Mouse (Mus musculus): ENCODE results near the gene Psenen.
A peak's percentile ranks its signal among the peaks of the same experiment; 100 is the strongest.

Psenen gene

DNA sequence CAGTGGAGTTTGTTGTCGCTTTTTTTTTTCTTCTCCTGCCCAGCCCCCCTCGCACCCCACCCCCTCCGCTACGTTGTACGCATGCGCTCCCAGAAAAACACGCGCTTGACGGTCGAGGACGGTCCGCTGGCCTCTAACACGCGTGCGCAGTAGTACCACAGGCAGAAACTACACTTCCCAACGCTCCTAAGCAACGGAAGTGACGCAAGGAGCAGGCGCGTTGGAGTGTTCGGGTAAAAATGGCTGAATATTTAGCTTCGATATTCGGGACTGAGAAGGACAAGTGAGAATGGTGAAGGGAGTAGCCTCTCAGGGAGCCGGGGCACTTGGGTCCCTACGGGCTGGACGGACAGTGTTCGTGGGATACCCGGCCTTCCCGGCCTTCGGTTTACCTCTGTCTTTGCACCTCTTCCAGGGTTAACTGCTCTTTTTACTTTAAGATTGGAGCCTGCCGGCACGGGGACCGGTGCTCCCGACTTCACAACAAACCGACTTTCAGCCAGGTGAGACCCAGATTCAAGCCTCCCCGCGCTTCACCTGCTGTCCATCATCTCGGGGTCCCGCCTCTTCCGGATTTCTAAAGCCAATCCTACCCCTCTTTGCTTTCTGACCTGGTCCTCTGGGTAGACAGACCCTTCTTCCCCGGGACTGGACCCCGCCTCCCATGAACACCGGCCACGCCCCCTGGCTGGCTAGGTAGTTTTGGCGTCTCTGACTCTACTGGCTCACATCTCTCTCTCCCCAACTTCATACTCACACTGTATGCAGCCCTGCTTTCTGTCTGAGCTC lies at the start of gene Psenen, which contains the start of the genes U2af1l4 and Gm49396:
Gene Psenen (minus strand): TSS at position 511 of the 789 bp plus-strand sequence.
Gene U2af1l4 (plus strand): TSS at position 185 of the 789 bp plus-strand sequence.
Gene Gm49396 (plus strand): TSS at position 228 of the 789 bp plus-strand sequence.
- DNase-seq = peak; percentile 94

DNA sequence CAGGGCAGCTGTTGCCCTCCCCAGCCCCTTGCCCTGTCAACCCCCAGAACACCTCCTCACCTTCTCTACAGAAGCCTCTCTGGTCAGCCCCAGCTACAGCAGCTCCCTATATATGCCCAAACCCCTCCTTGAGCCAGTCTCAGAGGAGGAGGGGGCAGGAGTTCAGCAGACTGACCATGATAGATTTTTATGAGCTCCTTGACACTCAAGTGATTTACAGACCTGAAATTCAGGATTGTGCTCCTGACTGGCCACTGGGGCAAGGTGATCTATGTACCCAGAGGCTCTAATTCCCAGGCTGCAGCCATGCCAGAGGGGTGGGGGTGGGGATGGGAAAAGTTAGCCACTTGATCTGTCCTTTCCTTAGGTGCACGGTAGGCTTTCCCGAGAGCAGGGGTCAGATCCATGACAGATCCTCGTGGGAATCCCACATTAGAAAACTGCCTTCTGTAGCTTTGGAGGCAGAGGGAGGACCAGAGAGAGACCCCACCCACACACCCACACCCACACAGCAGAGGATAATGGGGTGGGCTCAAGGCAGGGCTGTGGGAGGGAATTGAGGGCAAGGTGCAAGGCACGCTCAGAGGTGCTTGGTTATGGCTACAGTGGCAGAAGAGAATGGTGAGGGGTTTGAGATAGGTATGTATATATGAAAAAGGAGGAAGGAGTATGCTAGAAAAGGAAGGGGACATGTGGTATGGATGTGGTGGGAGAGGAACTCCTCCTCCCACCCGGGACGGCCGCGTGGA lies 49.4 kb upstream of the Psenen start, which contains the start of gene Upk1a:
Gene Upk1a (minus strand): TSS at position 194 of the 749 bp plus-strand sequence.
- no peak for DNase-seq

DNA sequence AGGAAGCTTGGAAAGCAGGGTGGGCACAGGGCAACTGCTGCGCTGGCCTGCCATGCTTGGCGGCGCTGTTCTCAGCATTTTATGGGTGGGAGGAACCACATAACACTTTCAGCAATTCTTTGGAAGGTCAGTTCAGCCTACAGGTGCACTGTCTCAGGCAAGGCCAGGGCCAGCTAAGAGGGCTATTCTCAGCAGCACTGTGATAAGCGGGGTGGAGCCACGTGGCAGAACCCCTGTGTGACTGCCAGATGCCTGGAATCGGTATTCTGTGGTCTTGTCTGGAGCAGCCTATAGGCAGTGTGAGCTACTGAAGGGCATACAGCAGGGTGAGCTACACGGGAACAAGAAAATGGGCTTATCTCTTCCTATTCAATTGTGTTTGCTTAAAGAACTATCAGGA lies 46.6 kb upstream of the Psenen start:
- DNase-seq = no peak

DNA sequence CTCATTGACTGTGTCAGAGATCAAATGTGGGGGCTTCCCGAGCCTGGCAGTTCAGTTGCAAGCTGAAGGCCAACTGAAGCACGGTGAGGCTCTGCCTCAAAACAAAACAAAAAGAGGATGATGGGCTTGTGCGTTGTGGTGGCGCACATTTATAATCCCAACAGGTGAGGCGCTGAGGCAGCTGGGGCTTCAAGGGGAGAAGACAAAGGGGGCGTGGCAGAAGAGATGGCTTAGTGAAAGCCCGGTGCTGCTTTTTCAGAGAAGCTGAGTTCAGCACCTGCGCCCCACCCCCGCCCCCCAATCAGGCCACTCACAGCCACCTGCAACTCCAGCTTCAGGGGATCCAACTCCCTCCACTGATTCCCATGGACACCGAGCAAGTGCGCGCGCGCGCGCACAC lies 45.0 kb upstream of the Psenen start:
- no peak for DNase-seq

DNA sequence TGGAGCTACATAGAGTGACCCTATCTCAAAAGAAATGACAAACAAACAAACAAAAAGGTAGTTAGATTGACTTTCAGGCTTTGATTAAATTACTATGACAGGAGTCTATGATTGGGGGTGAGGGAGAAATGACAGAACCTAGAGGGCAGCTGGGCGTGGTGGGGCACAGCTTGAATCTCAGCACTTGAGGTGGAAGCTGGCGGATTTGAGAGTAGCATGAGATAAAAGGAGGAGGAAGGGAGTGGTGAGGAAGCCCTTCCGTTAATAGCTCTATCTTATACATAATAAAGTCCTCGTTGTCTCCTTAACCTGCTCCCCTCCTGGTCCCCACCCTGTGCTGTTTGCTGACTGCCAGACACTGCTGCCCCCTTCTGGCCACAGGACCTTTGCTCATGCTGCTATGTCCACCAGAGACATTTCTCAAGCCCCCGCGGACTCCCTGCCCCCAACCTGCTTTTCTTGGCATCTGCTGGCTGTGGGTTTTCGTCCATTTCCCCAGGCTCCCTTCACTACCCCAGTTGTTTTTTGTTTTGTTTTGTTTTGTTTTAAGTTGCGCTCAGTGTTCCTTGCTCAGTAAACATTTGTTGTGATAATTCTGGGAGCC lies 44.4 kb upstream of the Psenen start:
- DNase-seq = no peak

DNA sequence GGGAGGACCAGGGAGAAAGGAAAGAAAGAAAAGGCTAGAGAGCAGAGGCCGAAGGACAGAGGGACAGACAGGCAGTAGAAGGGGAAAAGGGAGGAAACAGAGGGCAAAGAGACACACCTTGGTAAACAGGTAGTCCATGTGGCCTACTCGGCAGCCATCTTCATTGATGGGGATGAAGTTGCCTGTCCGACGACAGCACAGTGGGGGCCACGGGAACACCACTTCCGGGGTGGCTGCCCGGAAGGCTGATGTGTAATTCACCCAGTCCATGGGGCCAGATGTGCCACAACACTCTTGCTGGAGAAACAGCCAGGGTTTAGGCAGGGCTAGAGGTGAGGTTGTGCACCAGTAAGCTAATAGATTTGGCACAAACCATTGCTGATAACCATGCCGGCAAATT lies 41.5 kb upstream of the Psenen start:
- DNase-seq = no peak

DNA sequence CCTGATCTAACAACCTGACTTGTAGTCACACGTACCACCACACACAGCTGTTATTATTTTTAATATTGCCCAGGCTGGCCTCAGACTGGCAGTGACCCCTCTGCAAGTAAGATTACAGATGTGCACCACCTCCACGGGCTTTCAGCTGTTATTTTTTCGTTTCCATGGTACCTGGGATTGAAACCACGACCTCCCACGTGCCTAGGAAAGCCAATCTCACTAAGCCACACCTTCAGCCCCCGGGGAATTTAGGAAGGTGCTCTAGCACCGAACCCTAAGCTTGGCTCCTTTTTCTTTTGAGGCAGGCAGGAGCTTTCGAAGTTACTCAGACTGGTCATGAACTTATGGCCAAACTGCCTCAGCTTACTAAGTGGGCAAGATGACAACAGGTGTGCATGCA lies 41.0 kb upstream of the Psenen start:
- DNase-seq = no peak

DNA sequence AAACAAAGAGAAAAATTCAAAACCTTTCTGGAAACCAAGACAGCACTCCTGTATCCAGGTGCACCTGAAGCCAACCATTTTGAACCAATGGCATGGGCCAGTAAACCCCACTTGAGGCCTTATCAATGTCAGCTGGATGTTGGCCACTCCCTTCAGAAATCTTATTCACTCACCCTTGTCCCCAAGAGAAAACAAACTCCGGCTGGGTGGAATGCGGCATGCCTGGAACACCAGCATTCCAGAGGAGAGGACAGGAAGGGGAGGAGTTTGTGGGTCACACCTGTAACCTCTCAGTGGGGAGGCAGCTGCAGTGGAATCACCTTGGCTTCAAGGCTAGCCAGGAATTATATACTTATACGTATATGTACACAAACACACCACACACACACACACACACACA lies 39.2 kb upstream of the Psenen start:
- DNase-seq = no peak

DNA sequence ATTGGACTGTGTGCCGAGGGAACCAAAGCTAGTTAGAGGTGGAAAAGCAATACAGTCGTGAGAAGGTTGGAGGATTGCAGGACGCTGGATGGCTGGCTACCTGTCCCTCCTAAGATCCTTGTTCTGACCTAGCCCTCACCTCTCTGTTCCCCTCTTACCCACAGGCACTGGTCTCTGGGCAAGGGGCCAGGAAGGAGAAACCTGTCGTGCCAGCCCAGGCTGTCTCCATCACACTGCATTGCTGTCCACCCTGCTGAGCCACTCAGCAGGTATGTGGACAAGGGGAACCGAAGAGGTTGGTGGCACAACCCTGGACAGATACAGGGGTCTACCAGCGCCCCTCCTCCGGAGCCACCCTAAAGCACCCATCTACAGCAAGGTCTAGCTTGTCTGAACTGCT lies 37.2 kb upstream of the Psenen start:
- DNase-seq = no peak

DNA sequence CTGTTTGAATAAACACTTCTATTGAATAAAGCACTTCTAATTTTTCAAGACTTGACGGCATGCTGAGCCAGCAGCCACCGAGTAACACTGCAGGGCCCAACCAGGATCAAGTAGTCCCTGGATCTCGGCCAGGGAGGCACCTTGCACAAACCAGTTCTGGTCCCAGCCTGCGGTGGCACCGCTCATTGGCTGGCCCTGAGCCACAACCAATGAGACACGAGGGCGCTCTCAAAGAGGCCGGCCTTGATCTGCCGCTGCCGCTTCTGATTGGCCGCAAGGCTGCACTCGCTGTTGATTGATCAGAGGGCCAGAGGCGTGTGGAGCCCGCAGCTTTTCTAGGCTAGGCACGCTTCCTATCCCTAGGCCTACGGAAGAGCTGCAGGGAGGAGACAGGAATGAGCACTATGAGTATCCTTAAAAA lies 36.5 kb upstream of the Psenen start:
- DNase-seq = peak; percentile 88

DNA sequence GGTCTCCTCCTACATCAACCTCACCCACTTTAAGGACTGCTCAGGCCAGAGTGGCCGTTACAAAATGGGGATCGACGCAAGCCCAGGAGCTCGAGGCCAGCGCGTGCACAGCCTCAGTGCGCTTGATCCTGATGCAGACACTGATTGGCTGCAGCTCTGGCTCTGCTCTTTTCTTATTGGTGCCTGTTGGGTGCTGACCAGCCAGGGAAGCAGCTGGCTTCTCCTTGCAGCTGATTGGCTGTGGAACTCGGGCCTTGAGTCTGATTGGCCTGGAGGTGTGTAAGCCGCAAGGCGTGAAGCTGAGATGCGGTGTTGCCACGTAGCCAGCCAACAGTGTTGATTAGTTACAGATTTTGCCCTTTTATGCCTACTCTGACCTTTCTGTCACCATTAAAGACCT lies 35.4 kb upstream of the Psenen start, which contains the start of gene Zbtb32:
Gene Zbtb32 (minus strand): TSS at position 124 of the 400 bp plus-strand sequence.
- DNase-seq = no peak

DNA sequence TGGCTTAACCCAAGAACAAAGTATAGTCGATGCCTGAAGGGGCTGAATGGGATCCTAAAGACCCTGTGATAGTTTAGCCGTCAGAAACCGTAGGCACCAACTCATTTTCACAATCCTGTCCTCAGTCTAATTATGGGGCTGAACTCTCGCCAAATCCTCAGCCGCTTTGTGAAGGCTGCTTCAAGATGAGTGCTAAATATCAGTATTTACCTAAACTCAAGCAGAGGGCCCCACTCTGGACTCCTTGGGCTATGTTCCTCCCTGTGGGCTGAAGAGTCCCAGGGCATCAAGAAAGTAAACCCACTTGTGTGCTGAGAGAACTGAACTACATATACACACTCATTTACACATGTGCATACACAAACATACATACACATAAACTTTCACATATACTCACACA lies 33.4 kb upstream of the Psenen start:
- DNase-seq = no peak

DNA sequence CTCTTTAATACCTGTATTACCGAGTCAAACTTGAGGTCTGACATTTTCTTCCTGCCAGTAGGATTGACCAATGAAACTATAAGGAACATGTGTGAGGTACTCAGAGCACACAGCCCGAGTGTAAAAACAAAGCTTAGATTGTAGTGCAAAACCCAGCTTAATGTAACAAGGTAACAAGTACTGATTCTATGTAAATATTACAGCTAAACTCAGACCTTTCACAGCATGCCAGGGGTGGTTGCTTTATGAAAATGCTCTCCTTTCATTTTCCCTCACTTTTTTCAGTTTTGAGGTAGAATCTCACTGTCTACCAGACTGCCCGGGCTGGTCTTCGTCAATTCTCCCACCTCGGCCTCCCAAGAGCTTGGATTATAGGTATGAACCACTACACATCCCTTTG lies 32.7 kb upstream of the Psenen start:
- DNase-seq = no peak

DNA sequence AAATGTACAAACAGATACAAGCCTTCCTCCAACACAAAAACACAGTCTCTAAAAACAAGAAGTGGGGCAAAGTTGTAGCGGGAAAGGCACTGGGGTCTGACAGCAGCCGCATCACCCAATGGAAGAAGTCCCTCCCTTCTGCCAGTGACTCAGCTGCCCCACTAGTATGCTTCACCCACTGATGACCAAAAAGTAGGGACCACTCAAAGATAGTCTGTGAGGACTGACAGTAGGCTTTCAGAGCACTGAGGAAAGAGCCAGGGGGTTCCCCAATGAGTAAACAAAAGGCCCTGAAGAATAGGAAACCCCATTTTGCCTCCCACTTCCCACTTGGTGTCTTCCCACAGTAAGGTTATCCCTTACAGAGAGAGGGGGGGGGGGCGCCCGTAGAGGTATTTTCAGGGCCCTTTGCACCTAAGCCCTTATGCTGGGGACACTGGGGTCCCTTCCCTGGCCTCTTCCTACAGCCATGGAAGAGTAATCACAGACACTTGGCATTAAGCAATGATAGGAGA lies 31.1 kb upstream of the Psenen start:
- no peak for DNase-seq

DNA sequence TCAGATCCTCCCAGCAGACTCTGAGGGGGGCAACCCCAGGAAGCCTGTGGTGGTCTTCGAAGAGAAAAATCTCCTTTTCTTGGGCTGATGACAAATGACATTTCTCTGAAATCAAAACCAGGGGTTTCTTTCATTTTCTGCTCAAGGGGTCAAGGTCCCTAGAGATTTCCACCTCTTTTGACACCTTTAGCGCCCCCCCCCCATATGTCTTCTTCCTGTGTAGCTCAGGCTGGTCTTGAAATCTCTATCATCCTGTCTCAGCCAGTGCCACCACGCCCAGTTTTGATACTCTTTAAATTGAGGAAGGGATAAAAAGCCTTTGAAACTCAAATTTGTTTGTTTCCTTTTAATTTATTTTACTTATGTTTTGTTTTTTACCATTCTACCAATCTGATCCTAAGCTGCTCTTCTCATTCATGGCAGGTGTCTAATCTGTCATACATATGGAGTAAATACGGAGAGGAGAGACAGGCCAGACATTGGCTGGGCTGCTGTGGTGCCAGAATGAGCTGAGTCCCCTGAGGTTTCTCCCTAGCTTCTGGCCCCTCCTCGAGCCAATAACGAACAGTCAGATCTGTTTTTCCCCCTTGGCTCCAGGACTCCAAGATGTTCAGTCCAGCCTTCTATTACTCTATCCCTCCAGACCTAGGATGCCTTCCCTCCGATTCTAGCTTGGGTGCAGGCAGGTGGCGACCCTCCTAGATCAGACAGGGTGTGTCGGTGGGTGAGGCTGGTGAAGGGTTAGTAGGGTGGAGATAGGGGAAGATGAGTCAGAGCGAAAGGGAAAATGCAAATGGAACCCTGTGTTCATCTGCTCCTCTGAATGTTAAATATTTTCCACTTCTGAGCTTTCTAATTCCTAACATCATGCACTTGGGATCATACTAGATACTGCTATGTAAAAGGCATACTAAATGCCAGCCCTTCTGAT lies 30.4 kb upstream of the Psenen start:
- no peak for DNase-seq

DNA sequence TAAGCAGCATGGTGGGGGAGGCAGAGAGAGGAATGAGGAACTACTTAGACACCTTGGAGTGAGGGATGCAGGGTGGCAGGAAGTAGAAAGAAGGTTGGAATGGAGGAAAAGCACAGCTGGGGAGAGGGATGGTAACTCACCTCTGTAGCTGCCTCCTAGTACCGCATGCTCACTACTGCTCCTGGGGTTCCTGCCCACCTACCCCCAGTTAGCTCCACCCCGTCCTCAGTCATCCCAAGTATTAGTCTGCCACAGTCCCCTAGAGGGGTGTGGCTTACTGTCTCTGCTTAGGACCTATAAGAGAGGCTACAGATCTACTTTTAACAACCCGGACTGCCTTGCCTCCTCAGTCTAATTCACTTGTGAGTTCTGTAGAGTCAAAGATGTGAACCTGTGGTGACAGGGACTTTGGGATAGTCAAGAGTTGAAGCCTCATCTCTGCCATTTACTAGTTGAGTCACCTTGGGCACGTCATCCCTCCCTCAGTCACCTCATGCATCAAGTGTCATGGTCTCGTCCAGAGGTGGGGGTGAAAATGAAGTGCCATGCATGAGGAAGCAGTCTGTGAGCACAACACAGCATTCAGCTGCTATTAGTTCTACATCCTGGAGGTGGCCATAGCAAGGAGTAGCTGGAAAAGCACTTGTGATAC lies 29.5 kb upstream of the Psenen start:
- no peak for DNase-seq

DNA sequence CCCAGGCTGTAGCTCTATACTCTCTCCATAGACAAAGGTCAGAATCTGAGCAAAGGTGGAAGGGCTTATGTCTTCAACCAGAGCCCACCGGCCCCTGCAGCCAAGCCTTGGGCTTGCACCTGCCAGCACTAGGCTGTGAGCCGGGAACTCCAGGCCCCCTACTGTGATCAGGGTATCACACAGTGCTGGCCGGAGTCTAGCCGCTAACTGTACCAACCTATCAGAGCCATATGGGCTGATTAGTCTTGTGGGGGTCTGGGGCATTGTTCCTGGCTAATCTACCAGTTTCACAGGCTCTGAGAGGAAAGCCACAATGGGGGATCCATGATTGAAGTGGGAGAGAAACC lies 28.2 kb upstream of the Psenen start:
- DNase-seq = no peak

DNA sequence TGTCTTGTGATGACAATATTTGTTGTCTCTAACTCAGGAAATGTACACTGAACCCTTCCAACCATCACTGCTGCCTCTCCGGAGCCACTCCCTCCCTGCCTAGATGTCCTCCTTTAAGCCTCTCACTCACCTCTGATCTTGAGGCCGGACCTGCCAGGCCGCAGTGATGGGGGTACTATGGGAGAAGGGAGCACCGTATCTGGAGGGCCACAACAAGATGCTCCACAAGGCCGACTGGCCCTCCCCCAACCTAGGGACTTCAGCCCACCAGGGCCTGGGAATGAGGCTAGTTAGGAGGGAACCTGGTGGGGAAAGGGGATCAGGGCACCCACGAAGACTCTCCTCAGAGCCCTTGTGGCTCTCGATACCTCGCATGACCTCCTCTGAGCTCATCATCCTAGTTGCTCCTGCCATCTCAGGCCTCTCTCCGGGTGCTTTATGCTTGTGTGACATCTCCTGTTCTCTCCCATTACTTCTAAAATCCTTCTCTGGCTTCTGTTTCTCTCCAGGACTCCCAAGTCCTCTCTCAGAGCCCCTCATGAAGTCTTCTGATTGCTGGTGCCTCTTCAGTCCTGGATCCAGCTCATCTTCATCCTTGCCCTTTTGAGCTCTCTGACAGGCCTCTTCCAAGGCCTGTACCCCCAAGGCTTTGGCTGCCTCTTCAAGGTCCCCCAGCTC lies 27.6 kb upstream of the Psenen start:
- no peak for DNase-seq

DNA sequence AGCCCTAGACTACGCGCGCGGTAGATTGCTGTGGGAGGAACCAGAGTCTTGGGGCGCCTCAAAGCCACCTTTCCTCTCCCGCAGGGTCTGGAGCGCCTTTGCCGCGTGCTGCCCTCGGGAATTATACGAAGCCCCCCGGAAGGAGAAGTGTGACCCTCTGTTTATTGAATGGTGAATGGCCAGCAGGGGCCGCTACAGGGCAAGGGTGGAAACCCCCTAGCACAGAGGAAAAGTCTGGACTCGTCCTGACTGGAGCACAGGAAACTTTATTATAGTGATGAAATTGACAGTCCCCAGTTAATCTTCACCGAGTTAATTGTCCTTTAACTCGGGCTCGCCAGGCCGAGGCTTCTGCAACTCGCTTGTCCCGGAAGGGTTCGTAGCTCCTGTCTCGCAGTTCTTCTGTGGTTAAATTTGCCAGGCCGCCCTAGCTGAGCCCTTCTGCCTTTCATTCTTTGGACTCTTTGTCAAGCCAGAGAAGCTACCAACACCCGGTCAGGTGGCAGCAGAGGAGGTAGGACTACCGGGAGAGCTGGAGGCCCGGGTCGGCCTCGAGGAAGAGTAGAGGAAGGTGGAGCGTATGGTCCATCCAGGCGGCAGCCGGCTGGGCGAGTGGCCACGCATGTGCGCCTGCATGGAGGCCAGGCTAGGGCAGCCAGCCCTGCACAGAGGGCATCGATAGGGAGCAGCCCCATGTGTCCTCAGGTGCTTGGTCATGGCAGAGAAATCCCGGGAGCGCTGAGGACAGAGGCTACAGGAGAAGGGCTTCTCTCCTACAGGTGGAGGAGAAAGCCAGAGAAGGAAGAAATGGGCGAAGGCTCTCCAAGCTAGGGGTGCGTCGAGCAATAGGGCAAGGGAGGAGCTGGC lies 26.2 kb upstream of the Psenen start:
- peak; percentile 78 for DNase-seq

Measured in right cerebral cortex, postnatal 25 days (tissue).